Mouse (Mus musculus): ENCODE data around the gene Dscaml1. TPM values are rescaled to one million over a fixed set of nuclear protein-coding genes. Genes with fewer than 3 reads are reported as not detected.

Gene Dscaml1
- polyA plus RNA-seq, 1 experiment from 2014 or later = 1.3 TPM

- H3K4me3 ChIP-seq (replicated peaks) = no peak overlapping the region
- no peaks in the 10 kb centered on the region for H3K36me3 ChIP-seq
- no peaks in the 10 kb centered on the region for H3K9me3 ChIP-seq (replicated peaks)
- no peak overlapping the region for H3K27ac ChIP-seq (replicated peaks)
- no peaks in the 10 kb centered on the region for H3K27me3 ChIP-seq
- WGBS = 46% methylated on average over 13 of the region's 13 CpGs
- no peak overlapping the region for H3K4me2 ChIP-seq (replicated peaks)
- peaks cover 15% of the 10 kb centered on the region for H3K4me1 ChIP-seq
- no peak overlapping the region for H3K9ac ChIP-seq
- no peak; the same call in 1 of the 2 replicates for ATAC-seq (ENCODE audit: insufficient number of reproducible peaks, low FRiP score, low TSS enrichment, low read depth)
Measured at GRCm38 (mm10) chr9:45546024-45546638, 119.7 kb downstream of the Dscaml1 start.

GRCm38 (mm10) chr9:45546902-45547578 lies 120.6 kb downstream of the Dscaml1 start:
- H3K4me2 ChIP-seq (replicated peaks) = no peak overlapping the region
- ATAC-seq (ENCODE audit: insufficient number of reproducible peaks, low FRiP score, low TSS enrichment, low read depth) = no peak
- H3K9me3 ChIP-seq (replicated peaks) = no peaks in the 10 kb centered on the region
- WGBS = 71% methylated on average over 7 of the region's 7 CpGs
- no peak overlapping the region for H3K9ac ChIP-seq
- no peaks in the 10 kb centered on the region for H3K27me3 ChIP-seq
- H3K36me3 ChIP-seq = no peaks in the 10 kb centered on the region
- H3K4me1 ChIP-seq = peaks cover 15% of the 10 kb centered on the region
- no peak overlapping the region for H3K4me3 ChIP-seq (replicated peaks)
- no peak overlapping the region for H3K27ac ChIP-seq (replicated peaks)

GRCm38 (mm10) chr9:45549796-45550195 lies 123.4 kb downstream of the Dscaml1 start:
- H3K36me3 ChIP-seq = no peaks in the 10 kb centered on the region
- 49% methylated on average over 5 of the region's 5 CpGs for WGBS
- no peak overlapping the region for H3K4me2 ChIP-seq (replicated peaks)
- no peak for ATAC-seq (ENCODE audit: insufficient number of reproducible peaks, low FRiP score, low TSS enrichment, low read depth)
- no peak overlapping the region for H3K4me3 ChIP-seq (replicated peaks)
- H3K27me3 ChIP-seq = no peaks in the 10 kb centered on the region
- H3K4me1 ChIP-seq = peaks cover 15% of the 10 kb centered on the region
- no peak overlapping the region for H3K9ac ChIP-seq
- no peaks in the 10 kb centered on the region for H3K9me3 ChIP-seq (replicated peaks)
- no peak overlapping the region for H3K27ac ChIP-seq (replicated peaks)

GRCm38 (mm10) chr9:45550210-45550609 lies 123.8 kb downstream of the Dscaml1 start:
- H3K4me3 ChIP-seq (replicated peaks) = no peak overlapping the region
- 38% methylated on average over 6 of the region's 6 CpGs for WGBS
- no peak overlapping the region for H3K27ac ChIP-seq (replicated peaks)
- no peak overlapping the region for H3K9ac ChIP-seq
- H3K36me3 ChIP-seq = no peaks in the 10 kb centered on the region
- no peak for ATAC-seq (ENCODE audit: insufficient number of reproducible peaks, low FRiP score, low TSS enrichment, low read depth)
- peaks cover 17% of the 10 kb centered on the region for H3K4me1 ChIP-seq
- H3K4me2 ChIP-seq (replicated peaks) = no peak overlapping the region
- no peaks in the 10 kb centered on the region for H3K9me3 ChIP-seq (replicated peaks)
- H3K27me3 ChIP-seq = no peaks in the 10 kb centered on the region

- Histone ChIP-seq H3K4me2 (replicated peaks) (no peak overlapping the region), H3K9ac (no peak overlapping the region), H3K27ac (replicated peaks) (no peak overlapping the region), H3K4me3 (replicated peaks) (no peak overlapping the region), H3K27me3 (no peaks in the 10 kb centered on the region), H3K9me3 (replicated peaks) (no peaks in the 10 kb centered on the region), H3K4me1 (peaks cover 20% of the 10 kb centered on the region), H3K36me3 (no peaks in the 10 kb centered on the region)
- 57% methylated on average over 4 of the region's 4 CpGs for WGBS
- peak; percentile 40; the same call in 1 of the 2 replicates for ATAC-seq (ENCODE audit: insufficient number of reproducible peaks, low FRiP score, low TSS enrichment, low read depth)
Measured at GRCm38 (mm10) chr9:45550662-45551061, 124.2 kb downstream of the Dscaml1 start.

DNA sequence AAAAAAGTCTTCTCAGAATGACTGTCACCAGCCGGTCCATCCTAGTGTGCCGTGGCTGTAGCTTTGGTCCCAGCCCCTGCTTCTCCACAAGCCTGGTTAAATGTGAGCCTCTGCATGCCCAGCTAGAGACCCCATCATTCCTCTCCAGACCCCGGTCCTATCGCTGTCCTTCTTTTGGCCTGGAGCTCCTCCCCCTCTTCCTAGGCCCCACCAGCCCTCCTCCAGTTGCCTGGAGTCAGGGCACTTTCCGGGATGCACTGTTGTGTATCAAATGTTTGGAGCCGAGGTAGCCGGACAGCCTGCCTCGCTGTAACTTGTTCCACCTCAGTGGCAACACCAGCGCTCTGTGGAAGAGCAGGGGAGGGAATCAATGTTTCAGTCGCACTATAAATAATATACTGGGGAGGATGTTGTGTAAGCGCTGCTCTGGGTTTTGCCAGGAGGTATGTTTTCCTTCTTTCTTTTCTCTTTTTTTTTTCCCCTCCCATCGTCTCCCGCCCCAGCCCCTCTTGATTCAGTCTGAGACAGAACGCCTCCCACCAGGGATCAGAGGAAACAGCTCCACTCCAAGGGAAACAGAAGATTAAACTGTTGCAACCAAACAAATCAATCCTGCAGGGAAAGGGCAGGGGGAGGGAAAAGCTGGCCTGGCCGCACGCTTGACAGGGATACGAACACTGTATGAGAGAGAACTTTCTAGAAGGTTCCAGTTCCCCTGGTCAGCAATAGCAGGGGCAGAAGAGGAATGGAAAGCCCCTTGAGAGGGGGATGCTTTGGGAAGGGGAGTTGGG lies 128.8 kb downstream of the Dscaml1 start:
- Histone ChIP-seq H3K9me3 (replicated peaks) (no peaks in the 10 kb centered on the region), H3K27ac (replicated peaks) (no peak overlapping the region), H3K36me3 (no peaks in the 10 kb centered on the region), H3K9ac (no peak overlapping the region), H3K4me1 (peaks cover 8% of the 10 kb centered on the region; the same call in 1 of the 2 replicates), H3K27me3 (no peaks in the 10 kb centered on the region), H3K4me3 (replicated peaks) (no peak overlapping the region), H3K4me2 (replicated peaks) (no peak overlapping the region)
- ATAC-seq (ENCODE audit: insufficient number of reproducible peaks, low FRiP score, low TSS enrichment, low read depth) = no peak; the same call in 1 of the 2 replicates
- WGBS = 19% methylated on average over 17 of the region's 17 CpGs

DNA sequence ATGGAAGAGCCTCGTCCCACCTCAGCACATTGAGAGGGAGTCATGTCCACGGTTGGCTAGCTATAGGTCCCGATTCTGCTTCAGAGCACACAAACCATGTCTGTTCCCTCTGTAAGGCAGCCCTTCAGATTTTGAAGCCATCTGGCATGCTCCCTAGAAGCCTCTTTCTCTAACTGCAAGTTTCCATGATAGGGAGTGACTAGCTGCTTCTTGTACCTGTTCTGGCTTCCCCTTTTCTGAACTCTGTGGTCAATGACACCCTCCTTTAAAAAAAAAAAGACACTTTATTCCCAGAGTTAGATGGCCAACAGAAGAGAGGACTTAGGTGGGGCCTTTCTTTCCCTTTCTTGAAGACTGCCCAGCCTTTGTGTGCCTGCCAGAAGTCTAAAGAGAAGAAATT lies 130.5 kb downstream of the Dscaml1 start:
- H3K27me3 ChIP-seq = no peaks in the 10 kb centered on the region
- 90% methylated on average over 3 of the region's 3 CpGs for WGBS
- no peaks in the 10 kb centered on the region for H3K36me3 ChIP-seq
- no peaks in the 10 kb centered on the region for H3K9me3 ChIP-seq (replicated peaks)
- H3K4me3 ChIP-seq (replicated peaks) = no peak overlapping the region
- no peak overlapping the region for H3K9ac ChIP-seq
- H3K4me2 ChIP-seq (replicated peaks) = no peak overlapping the region
- H3K27ac ChIP-seq (replicated peaks) = no peak overlapping the region
- no peak for ATAC-seq (ENCODE audit: insufficient number of reproducible peaks, low FRiP score, low TSS enrichment, low read depth)
- H3K4me1 ChIP-seq = 0 out of 2 replicates have a peak, but pooled peaks cover 7% of the 10 kb centered on the region

DNA sequence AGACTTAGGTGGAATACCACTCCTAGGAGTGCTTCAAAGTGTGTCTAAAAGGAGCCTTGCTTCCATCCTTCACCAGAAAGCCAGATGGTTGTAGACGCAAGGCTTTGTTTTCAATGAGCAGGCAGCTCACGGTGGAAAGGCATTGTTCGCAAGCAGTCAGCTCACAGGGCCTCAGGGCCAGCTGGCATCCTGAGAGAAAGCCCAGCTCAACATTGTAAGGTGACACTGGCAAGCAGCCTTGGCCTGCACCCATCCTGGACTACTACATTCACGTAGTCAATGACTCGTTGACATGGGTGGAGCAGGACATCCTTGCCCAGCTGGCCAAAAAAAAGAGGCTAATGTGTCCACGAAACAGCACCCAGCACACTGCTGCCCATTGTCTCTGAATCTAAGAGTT lies 134.6 kb downstream of the Dscaml1 start:
- Histone ChIP-seq H3K9me3 (replicated peaks) (no peaks in the 10 kb centered on the region), H3K27ac (replicated peaks) (no peak overlapping the region), H3K27me3 (no peaks in the 10 kb centered on the region), H3K36me3 (no peaks in the 10 kb centered on the region), H3K4me3 (replicated peaks) (no peak overlapping the region), H3K9ac (no peak overlapping the region), H3K4me2 (replicated peaks) (no peak overlapping the region), H3K4me1 (no peaks in the 10 kb centered on the region)
- WGBS = 66% methylated on average over 6 of the region's 6 CpGs
- ATAC-seq (ENCODE audit: insufficient number of reproducible peaks, low FRiP score, low TSS enrichment, low read depth) = no peak

GRCm38 (mm10) chr9:45566843-45567578 lies 140.6 kb downstream of the Dscaml1 start:
- ATAC-seq (ENCODE audit: insufficient number of reproducible peaks, low FRiP score, low TSS enrichment, low read depth) = no peak
- no peaks in the 10 kb centered on the region for H3K36me3 ChIP-seq
- 85% methylated on average over 5 of the region's 5 CpGs for whole genome bisulfite sequencing
- H3K9ac ChIP-seq = no peak overlapping the region
- H3K4me2 ChIP-seq (replicated peaks) = no peak overlapping the region
- no peaks in the 10 kb centered on the region for H3K4me1 ChIP-seq
- H3K27ac ChIP-seq (replicated peaks) = no peak overlapping the region
- H3K27me3 ChIP-seq = no peaks in the 10 kb centered on the region
- no peaks in the 10 kb centered on the region for H3K9me3 ChIP-seq (replicated peaks)
- H3K4me3 ChIP-seq (replicated peaks) = no peak overlapping the region

DNA sequence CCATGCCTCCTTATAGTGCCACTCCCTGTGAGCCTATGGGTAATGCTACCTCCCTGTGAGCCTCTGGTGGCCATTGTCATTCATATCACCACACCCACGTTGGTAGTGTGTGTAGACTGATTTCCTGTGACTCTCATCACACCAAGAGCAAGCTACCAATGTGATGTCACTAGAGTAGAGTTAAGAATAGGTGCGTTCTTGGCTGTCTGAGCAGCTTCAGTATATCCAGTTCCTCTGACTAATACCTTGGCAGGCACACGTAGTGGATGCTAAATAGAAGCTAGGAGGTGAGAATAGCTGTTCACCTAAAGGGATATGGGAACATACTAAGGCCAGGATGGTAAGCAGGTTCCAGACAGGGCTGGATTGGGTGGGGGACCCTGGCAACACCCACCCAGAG lies 143.3 kb downstream of the Dscaml1 start:
- Histone ChIP-seq H3K9ac (no peak overlapping the region), H3K4me3 (replicated peaks) (no peak overlapping the region), H3K36me3 (no peaks in the 10 kb centered on the region), H3K9me3 (replicated peaks) (no peaks in the 10 kb centered on the region), H3K4me2 (replicated peaks) (no peak overlapping the region), H3K4me1 (peaks cover 4% of the 10 kb centered on the region; the same call in 1 of the 2 replicates), H3K27ac (replicated peaks) (no peak overlapping the region), H3K27me3 (no peaks in the 10 kb centered on the region)
- ATAC-seq (ENCODE audit: insufficient number of reproducible peaks, low FRiP score, low TSS enrichment, low read depth) = no peak
- 68% methylated on average over 3 of the region's 3 CpGs for WGBS

DNA sequence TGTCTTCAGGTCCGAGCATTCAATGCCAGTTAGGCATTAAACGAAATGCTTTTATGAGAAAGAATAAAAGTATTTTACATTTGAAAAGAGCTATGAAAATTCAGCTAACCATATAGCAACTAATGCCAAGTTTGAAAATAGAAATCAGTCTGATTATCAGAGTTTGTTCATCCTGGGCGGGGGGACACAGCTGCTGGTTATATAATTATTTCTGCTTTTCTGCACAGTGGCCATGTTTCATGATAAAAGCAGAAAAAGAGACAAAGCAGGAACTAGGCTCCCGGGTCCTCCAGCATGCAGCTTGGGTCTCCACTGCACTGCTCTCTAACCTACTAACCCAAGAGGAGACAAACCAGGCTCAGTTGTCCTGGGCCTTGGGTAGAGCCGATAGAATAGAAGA lies 143.9 kb downstream of the Dscaml1 start:
- H3K27me3 ChIP-seq = no peaks in the 10 kb centered on the region
- no peaks in the 10 kb centered on the region for H3K36me3 ChIP-seq
- no peak for ATAC-seq (ENCODE audit: insufficient number of reproducible peaks, low FRiP score, low TSS enrichment, low read depth)
- H3K4me1 ChIP-seq = peaks cover 4% of the 10 kb centered on the region; the same call in 1 of the 2 replicates
- H3K4me2 ChIP-seq (replicated peaks) = no peak overlapping the region
- no peaks in the 10 kb centered on the region for H3K9me3 ChIP-seq (replicated peaks)
- WGBS = 85% methylated on average over 5 of the region's 5 CpGs
- H3K4me3 ChIP-seq (replicated peaks) = no peak overlapping the region
- no peak overlapping the region for H3K27ac ChIP-seq (replicated peaks)
- no peak overlapping the region for H3K9ac ChIP-seq
